8 mouse cellular contexts compared by ENCODE assay signal in genomic region chr4:151180394-151180902, GRCm38 (mm10).
DNase-seq lines count a peak whose midpoint lies in the region; ATAC-seq lines count a peak whose summit lies in the region.

No protein-coding gene starts in this region.

- H3K4me3 ChIP-seq in neural tube, embryonic 11.5 days (ENCODE audit: low read depth, low read length), result no peak overlapping the region
- H3K4me3 ChIP-seq in neural tube, embryonic 13.5 days, result no peak overlapping the region

- 49% methylated on average over 7 of the region's 7 CpGs for WGBS in neural tube, embryonic 11.5 days
- 13% methylated on average over 7 of the region's 7 CpGs for WGBS in neural tube, embryonic 13.5 days

- no peaks in the 10 kb centered on the region for H3K36me3 ChIP-seq in neural tube, embryonic 11.5 days (ENCODE audit: control insufficient read depth, insufficient read depth, low read length)
- H3K36me3 ChIP-seq in neural tube, embryonic 13.5 days, result no peaks in the 10 kb centered on the region

- H3K27ac ChIP-seq in neural tube, embryonic 11.5 days (ENCODE audit: low read depth, low read length), result no peak overlapping the region
- H3K27ac ChIP-seq in neural tube, embryonic 13.5 days (replicated peaks), result peak overlapping the region; percentile 69

- H3K27me3 ChIP-seq in neural tube, embryonic 11.5 days (ENCODE audit: control insufficient read depth, insufficient read depth, low read length), result no peaks in the 10 kb centered on the region
- H3K27me3 ChIP-seq in neural tube, embryonic 13.5 days, result peaks cover 62% of the 10 kb centered on the region

- no peak overlapping the region for H3K9ac ChIP-seq in neural tube, embryonic 11.5 days (ENCODE audit: low read length)
- H3K9ac ChIP-seq in neural tube, embryonic 13.5 days, result no peak overlapping the region

- H3K9me3 ChIP-seq in neural tube, embryonic 11.5 days (ENCODE audit: control insufficient read depth, low read length), result no peaks in the 10 kb centered on the region
- no peaks in the 10 kb centered on the region for H3K9me3 ChIP-seq in neural tube, embryonic 13.5 days

- DNase-seq in heart, adult 11 months, result peak; percentile 91
- no peak for DNase-seq in heart, adult 8-10 months (ENCODE audit: low spot score)
- peak; percentile 38 for DNase-seq in neural tube, embryonic 11.5 days (ENCODE audit: low spot score)
- DNase-seq in neural tube, embryonic 10.5 days (ENCODE audit: extremely low spot score, low spot score), result no peak
- peak; percentile 50 for DNase-seq in kidney, postnatal 10 days
- DNase-seq in testis, postnatal 10 days (ENCODE audit: low spot score), result no peak
- no peak for DNase-seq in natural killer cell, adult 2 months (ENCODE audit: low spot score in 2 of 2)

- H3K4me2 ChIP-seq in neural tube, embryonic 11.5 days (ENCODE audit: low read depth), result no peak overlapping the region
- no peak overlapping the region for H3K4me2 ChIP-seq in neural tube, embryonic 13.5 days

- H3K4me1 ChIP-seq in neural tube, embryonic 11.5 days (ENCODE audit: control insufficient read depth, insufficient read depth, low read length), result peaks cover 2% of the 10 kb centered on the region; the same call in 1 of the 2 replicates
- peaks cover 36% of the 10 kb centered on the region for H3K4me1 ChIP-seq in neural tube, embryonic 13.5 days (replicated peaks)

- no peak for ATAC-seq in neural tube, embryonic 11.5 days (ENCODE audit: insufficient read depth, low FRiP score, low TSS enrichment)
- peak; percentile 29; the same call in 1 of the 2 replicates for ATAC-seq in neural tube, embryonic 13.5 days (ENCODE audit: low read depth)

Comparison
In these comparisons a context has a peak if more than half of its experiments do, and no peak if none do; other contexts are left out.
1. DNase-seq: peak in heart, adult 11 months (single experiment), neural tube, embryonic 11.5 days (single experiment) and kidney, postnatal 10 days (single experiment); none in heart, adult 8-10 months (single experiment), neural tube, embryonic 10.5 days (single experiment), testis, postnatal 10 days (single experiment) and natural killer cell, adult 2 months (0 of 2).